Mouse (Mus musculus) layer of hippocampus, postnatal 14 days (tissue): Measurements from ENCODE around the gene Yipf3. TPM values are rescaled to one million over a fixed set of nuclear protein-coding genes. Genes with fewer than 3 reads are reported as not detected.

Experiments used
- DNase-seq, 2 experiments: peaks; one replicate each; pipeline ENCODE4 v3.0.0; 2021 to 2022; ENCODE audit warnings: low spot score in 2 of 2, mixed read lengths in 1 of 2
- long read RNA-seq, 2 experiments: library from polyadenylated mRNA; stranded (forward); transcript quantifications; one replicate each; pipeline ENCODE4 v2.0.0; 2021
- total RNA-seq, 2 experiments: library from RNA; stranded (reverse); gene quantifications; 2 replicates each; pipeline ENCODE4 v1.2.3; 2021

Gene Yipf3
- 10 to 100 TPM; 81.9 to 91.9 TPM for total RNA-seq
- long read RNA-seq, experiment 1, transcript Yipf3-201 (9 exons, 2,035 nt): major isoform, 55 of 67 reads
- long read RNA-seq, experiment 1, partial matches to known transcripts: 5 of 67 reads
- long read RNA-seq, experiment 1, other reads (novel, unspliced or antisense): 6 of 67 reads
- long read RNA-seq, experiment 2, transcript Yipf3-201 (9 exons, 2,035 nt): major isoform, 65 of 80 reads
- long read RNA-seq, experiment 2, partial matches to known transcripts: 8 of 80 reads
- long read RNA-seq, experiment 2, other reads (novel, unspliced or antisense): 4 of 80 reads

DNA sequence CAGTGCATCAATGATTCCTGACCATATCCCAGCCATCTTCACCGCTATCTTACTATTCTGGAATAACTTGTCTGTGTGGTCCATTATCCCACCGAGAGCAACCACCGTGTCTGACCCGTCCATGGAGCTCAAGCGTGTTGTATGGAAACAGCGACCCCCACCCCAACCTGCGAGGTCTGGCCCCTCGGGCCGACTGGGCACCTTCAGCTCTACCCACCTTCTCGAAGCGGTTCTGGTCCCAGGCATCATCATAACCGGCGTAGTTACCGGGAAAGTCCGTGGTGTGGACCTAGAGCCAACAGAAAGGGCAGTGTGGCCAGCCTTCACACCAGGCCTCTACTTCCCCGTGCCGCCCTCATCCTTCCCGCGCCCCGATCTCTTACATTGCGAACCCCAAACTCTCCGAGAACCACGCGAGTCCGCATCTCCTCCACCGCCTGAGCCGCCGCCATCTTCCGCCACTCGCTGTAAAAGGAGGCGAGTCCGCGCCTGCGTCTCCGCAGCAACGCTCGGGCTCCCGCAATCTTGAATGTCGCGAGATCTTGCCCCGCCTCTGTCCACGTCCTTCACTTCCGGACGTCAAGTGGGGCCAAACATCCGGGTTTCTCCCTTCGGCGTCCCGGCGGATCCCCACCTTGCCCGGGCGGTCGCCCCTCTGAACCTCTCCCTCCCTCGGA, at the start of gene Yipf3, which contains the start of gene Polr1c:
TSS of gene Yipf3 (plus strand) at position 569 of the 677 bp plus-strand sequence.
TSS of gene Polr1c (minus strand) at position 543 of the 677 bp plus-strand sequence.
- DNase-seq: peak; percentile 93 to 96

DNA sequence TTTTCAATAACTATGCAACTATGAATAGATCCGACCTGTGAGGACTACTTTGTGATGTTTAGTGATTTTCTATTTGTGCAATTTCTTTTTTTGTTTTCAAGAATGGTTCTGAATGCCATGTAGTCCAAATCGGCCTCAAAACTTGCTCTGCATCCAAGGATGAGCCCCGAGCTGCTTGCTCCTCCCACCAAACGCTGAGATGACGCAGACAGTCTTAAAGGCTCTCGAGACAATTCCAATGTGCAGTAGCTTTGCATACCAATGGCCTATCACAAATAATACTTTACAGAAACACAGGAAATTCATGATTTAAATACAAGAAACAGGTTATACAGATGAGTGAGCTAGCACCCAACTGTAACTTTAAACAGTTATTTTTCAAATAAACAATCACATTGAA, 46.7 kb upstream of the Yipf3 start:
- DNase-seq: no peak

DNA sequence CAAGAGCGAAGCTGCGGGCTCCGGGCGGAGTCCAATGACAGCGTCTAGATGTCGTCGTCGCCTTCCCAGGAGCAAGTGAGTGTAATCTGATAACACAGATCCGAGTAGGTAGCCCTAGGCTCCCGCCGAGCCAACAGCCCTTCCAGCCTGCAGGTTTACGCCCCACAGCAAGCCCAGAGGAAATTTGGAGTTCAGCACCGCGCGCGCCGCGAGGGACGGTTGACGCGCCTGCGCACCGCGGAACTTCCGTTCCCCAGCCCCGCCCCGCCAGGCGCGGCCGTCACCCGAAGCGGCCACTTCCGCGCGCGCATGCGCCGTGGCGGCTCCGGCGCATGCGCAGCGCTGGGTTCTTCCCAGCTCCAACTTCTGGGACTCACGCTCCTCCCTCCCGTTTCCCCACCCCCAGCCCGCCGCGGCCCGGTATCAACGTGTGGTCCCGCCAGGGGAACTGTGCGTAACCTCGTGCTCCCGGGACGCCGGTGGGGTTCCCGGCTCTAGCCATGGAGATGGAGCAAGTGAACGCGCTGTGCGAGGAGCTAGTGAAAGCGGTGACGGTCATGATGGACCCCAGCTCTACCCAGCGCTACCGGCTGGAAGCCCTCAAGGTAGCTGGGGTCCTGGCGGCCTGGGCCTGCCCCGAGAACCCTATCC, 45.3 kb upstream of the Yipf3 start, which contains the start of the genes Polh and Xpo5:
TSS of gene Polh (minus strand) at position 225 of the 651 bp plus-strand sequence.
TSS of gene Xpo5 (plus strand) at position 362 of the 651 bp plus-strand sequence.
- peak; percentile 91 to 95 for DNase-seq

DNA sequence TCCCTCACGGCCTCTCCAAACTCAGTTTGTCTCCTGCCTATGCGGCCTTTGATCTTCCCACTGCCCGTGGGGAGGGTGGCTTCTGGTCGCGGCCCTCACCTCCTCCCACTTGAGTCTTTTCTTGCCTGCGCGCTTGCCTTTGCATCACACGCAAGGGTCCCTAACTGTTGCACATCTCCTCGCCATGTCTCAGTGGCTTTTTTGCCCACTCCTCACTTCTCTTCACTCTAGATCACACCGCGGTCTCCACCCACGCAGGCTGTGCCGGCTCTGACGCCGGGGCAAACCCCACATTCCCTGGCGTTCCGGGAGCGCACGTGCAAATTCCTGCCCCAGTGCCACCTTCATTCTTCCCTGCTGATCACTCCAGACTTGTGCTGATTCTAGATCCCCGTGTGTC, 44.8 kb upstream of the Yipf3 start:
- no peak for DNase-seq

DNA sequence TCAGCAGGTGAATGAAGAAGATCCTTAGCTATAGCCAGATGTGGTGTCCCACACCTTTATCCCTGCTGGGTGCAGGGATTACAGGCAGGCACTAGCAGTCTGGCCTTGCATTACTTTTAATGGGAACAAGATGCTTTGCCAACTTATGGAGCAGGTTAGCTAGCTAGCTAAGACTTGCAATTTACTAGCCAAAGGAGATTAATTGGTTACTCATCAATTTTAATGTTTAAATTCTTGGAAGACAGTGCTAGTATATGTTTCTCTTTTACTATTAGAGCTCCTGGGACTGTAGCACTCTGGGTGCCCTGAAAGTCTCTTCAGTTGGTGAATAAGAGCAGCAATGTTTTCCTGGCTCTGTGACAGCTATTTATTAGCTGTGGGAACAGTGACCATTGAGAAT, 41.2 kb upstream of the Yipf3 start:
- no peak for DNase-seq

DNA sequence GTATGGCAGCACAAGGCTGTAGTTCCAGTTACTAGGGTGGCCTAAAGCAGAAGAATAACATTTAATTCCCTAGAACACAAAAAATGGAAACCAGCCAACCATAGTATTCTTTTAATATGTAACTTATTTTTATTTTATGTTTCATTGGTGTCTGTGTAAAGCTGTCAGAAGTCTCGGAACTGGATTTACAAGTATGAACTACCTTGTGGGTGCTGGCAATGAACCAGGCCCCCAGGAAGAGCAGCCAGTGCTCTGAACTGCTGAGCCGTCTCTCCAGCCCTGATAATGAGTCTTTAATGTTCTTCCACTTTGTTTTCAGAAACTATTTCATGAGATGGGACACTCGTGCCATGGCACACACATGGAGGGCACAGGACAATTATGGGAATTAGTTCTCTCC, 37.3 kb upstream of the Yipf3 start:
- DNase-seq: no peak

DNA sequence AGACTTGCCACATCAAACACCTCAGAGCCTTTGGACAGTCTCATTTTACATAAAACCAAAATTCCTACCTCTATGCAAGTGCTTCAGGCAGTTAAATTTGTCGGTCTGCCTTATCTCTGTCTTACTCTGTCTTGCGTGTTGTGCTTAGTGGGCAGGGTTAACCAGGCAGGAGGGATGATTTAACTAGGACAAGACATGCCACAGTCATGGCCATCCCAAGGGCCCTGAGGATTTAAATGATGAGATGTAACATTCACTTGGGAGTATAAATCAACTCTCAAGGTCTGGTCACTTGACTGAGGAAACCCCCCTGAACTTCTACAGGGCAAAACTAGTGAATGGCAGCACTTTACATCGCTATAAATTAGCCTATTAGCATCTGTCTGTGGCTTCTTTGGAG, 26.3 kb upstream of the Yipf3 start:
- no peak for DNase-seq

DNA sequence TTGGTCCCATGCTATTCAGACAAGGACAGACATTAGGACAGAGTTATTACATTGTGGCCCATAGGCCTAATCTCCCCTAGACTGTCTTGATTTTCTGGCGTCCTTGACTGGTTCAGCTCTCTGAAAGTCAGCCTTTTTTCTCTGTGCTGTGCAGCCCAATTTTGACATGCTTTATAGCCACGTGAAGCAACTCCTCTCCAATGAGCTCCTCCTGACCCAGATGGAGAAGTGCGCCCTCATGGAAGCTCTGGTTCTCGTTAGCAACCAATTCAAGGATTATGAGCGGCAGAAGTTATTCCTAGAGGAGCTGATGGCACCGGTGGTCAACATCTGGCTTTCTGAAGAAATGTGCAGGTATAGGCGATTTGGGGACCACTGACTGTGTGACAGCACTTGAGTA, 20.3 kb upstream of the Yipf3 start:
- no peak for DNase-seq

DNA sequence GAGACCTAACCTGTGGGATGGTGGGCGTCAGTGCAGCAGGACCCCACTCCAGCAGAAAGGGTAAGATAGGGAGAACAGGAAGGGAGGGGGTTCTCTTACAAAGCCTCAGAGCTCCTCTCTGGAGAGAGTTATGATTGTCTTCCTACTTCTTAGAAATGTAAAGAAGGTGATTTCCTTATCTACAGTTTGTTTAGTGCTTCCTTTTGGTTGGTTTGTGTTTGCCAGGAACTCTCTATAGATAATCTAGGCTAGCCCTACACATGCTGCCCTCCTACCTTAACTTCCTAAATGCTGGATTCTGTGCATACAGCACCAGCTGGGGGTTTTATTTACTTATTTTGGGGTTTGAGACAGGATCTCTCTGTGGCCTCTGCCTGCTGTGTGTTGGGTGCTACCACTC, 11.8 kb upstream of the Yipf3 start:
- no peak for DNase-seq

DNA sequence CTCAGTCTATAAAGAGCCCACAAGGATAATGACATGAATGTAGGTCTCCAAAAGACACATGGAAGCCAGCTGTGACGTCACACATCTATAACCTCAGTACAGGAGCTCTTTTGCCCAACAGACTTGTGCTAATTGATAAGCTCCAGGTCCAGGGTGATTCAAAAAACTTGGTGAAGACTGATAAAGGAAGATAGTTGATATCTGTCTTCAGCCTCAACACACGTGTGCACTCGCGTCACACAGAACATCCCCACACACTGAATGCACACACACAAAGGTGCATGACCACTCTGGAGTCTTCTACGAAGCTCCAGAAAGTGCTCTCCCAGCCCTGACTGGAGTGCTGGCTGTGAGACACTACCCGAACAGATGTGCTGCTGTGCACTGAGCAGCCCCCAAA, 10.8 kb upstream of the Yipf3 start:
- DNase-seq: no peak

DNA sequence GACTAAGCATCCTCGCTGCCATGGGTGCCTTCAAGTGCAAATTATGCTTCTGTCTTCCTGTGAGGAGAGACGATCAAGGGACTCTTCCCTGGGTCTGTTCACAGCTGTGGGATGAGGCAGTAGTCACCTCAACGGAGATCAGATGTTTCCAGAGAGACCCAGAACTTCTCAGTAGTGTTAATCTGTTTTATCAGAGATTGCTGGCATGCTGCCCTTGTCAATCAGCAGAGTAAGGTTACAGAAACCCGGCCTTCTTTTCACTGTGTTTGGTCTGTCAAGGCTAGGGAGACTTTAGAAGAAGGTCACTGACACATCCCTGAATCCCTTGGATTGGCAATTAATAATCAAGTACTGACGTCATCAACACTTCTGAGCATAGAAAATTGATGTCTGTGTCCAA, 10.4 kb upstream of the Yipf3 start:
- no peak for DNase-seq

DNA sequence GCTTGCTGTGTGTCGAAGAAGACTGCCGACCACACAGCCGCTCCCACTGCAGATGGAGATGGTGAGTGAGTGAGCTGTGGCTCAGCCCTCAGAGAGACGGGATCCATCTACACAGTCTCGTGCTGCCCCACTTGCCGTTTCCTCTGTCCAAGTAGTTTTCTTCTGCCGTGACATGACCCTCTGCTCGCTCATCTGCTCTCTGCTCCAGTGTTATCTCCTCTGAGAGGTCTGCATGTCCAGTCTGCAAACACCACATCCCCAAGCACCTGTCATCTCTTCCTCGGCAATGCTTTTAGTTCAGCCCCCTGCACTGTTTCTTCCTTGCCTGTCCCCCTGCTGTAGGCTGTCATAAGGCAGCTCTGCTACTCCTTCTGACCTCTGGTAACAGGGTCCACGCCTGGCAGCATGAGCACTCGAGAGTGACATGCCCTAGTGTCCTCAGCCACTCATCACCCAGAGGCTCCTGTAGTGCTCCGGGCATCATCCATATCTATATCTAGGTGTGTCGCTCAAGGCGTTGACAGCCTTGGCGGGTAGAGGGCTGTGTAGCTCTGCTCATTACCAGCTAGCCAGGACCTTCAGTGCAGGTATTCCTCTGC, 8.3 kb upstream of the Yipf3 start:
- DNase-seq: no peak

DNA sequence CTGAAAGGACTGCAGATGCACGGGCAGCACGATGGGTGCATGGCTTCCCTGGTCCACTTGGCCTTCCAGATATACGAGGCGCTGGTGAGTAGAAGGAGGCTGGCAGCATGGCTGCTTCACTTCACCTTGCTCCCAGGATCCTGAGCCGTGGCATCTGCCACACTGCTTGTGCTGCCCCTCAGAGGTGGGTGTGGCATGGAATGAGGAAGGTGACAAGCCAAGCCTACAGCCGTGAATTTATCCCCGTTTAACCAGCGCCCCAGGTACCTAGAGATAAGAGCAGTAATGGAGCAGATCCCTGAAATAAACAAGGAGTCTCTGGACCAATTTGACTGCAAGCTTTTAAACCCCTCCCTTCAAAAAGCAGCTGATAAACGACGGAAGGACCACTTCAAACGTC, 6.4 kb upstream of the Yipf3 start:
- DNase-seq: no peak

DNA sequence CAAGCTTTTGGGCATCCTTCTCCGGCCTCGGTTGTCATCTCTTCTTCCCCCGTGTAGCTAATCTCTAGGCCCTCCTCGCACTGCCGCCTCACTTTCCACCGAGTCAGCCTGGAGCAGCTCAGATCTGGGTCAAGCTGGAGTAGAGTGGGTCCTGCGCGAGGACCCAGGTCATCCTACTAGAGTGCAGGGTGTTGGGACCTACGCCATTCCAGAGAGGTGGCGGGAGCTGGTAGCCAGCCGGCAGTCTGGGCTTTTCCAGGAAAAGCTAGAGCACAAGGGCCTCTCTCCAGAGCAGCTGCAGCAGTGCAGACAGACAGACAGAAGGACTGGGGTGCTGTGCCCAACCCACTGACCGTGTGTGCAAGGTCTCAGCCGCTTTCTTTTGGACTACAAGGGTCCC, 5.6 kb upstream of the Yipf3 start:
- no peak for DNase-seq

DNA sequence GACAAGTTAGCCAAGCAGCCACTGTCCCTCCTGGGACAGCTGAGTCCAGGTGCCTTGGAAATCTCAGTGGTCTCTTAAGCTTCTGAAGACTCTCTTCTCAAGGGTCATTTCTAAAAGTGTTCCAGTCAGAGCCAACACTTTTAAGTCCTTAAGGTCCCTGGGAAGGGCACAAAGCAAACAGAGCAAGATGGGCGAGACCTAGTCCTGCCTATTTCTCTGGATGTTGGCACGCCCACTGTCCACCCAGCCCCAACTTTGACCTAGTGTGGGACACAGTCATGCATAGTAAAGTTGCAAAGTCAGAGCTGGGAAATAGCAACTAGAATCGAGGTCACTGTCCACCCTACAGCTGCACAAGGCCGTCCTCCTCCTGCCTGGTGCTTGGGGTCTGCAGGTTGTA, 4.9 kb upstream of the Yipf3 start:
- DNase-seq: no peak

DNA sequence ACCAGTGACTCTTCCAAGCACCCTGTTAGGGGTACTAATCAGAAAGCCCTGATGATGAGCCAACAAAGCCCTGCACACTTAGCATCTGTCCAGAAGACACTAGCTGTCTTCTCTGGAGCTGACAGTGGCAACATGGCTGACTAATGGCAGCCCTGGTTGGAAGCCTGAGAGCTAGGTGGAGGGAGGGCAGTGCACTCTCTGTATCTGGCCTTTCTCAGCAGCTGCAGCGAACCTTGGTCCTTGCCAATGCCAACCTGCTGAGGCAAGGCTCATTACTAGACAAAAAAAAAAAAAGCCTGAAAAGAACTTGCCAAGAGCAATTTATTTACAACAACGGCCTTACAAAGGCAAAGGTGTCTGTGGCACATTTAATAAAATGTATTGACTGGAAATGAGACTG, 4.3 kb upstream of the Yipf3 start:
- DNase-seq: no peak

DNA sequence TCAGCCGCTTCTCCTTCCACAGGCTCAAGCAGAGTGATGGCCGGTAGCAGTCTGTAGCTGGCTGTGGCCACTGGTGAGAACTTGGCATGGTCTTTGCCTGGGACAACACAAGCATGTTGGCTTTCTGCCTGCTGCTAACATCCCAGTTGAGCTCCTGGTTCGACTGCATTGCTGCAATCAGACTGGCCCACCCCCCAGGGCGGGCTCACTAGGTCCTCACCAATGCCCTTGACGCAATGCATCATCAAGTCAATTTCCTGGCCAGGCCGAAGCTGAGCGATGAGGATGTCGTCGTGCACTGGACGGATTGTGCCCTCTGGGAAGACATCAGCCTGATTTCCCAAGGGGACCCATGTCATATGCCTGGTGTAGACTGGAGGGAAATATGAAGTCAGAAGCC, 3.3 kb upstream of the Yipf3 start:
- no peak for DNase-seq

DNA sequence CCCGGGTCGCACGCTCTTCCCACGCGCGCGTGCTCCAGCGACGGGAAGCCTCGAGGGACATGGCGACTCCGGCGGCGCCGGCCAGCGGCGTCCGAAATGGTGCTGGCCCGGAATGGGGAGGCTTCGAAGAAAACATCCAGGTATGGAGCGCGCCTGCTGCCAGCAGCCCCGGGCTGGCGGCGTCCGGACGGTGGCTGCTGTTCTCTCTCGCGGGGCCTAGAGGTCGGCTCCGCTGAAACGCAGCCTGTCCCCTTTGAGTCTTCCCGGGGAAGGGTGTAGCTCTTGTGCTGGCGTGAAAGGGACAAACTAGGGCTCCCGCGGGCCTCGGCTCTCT, 276 bp downstream of the Yipf3 start:
- no peak for DNase-seq

DNA sequence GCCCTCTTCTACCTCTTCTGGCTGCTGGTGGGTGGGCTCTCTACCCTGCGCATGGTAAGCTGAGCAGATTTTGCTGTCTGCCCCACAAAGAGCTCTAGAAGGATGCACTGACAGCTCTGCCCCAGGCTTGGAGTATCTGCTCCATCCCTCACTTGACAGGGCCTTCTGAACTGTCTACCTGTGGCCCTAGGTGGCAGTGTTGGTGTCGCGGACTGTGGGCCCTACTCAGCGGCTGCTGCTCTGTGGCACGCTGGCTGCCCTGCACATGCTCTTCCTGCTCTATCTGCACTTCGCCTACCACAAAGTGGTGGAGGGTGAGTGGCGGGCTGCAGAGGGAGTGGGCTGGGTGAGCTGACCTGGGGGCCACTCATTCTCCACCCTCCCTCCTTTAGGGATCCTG, 3.3 kb downstream of the Yipf3 start:
- no peak for DNase-seq

DNA sequence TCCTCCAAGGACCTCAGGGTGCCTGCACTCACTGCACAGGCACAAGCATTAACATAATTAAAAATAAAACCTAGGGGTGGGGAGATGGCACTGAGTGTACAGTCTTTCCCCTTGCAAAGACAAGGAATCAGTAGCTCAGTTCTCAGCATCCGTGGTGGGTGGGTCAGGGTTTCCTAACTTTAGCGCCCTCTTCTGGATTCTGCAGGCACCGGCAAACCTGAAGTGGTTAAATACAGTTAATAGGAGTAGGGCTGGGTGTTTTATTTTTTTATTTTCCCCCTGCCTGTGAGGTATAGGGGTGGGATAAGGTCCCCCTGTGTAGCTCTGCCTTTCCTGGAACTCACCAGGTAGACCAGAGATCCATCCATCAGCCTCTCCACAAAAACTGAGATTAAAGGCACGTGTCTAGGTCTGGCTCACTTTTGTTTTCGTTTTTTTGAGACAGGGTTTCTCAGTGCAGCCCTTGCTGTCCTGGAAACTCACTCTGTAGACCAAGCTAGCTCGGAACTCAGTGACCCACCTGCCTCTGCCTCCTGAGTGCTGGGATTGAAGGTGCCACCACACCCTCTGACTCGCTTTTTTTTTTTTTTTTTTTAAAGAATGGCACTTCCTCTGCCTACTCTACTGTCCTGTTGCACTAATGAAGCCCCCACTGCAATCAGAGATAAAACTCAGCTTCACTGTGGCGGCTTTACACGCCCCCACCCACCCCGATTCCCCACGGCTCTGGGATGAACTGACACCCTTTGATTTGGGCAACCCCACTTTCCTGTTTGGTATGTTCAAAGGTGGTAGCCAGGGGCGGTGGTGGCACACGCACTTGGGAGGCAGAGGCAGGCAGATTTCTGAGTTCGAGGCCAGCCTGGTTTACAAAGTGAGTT, 4.9 kb downstream of the Yipf3 start:
- peak in 1 of 2 experiments; percentile 70 for DNase-seq
